In the genomic region with DNA sequence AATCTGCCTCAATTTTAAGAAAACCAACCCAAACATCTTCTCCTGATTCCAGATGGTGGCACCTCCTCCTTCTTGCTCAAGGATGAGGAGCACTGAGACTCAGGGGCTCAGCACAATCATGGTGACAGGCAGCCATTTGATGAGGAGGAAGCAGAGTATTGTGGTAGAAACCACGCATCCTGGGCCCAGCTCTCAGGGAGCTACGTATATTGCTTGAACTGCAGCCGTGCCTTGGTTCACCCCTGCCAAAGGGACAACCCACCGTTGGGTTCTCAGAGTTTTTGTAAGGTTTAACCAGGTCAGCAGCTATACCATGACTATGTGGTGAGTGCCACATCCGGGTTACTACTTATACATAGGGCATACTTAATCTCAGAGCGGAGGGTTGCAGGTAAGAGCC, we compare ENCODE assay signal across 23 mouse cellular contexts.
A peak's percentile ranks its signal among the peaks of the same experiment; 100 is the strongest.
DNase-seq lines count a peak whose midpoint lies in the region; ATAC-seq and TF ChIP-seq lines count a peak whose summit lies in the region.
"Had no signal": no experiment of that assay in that cellular context is flagged by ENCODE, and none has a peak within 500 bp of the region (broad histone marks: within the 10 kb centered on the region; RNA-seq: fewer than 3 reads in every experiment).

No protein-coding gene starts in this region.

- peaks cover 8% of the 10 kb centered on the region; the same call in 1 of the 2 replicates for H3K4me1 ChIP-seq in liver, postnatal 0 days (ENCODE audit: insufficient read depth)
- no peaks in the 10 kb centered on the region for H3K4me1 ChIP-seq in liver, embryonic 11.5 days (replicated peaks; ENCODE audit: control insufficient read depth, insufficient read depth, low read length)
- H3K4me1 ChIP-seq: limb, embryonic 12.5 days; lung, embryonic 15.5 days; midbrain, embryonic 15.5 days had no signal

- H3K4me2 ChIP-seq in liver, postnatal 0 days (ENCODE audit: low read depth, low read length) = no peak overlapping the region
- no peak overlapping the region for H3K4me2 ChIP-seq in liver, embryonic 11.5 days
- H3K4me2 ChIP-seq: heart, embryonic 11.5 days; hindbrain, embryonic 14.5 days; limb, embryonic 12.5 days; liver, embryonic 13.5 days; lung, embryonic 15.5 days; midbrain, embryonic 15.5 days; neural tube, embryonic 12.5 days had no signal

- no peak overlapping the region for H3K9ac ChIP-seq in liver, postnatal 0 days (replicated peaks)
- no peak overlapping the region for H3K9ac ChIP-seq in liver, embryonic 11.5 days (ENCODE audit: low read depth, low read length)
- H3K9ac ChIP-seq: hindbrain, embryonic 14.5 days; limb, embryonic 12.5 days; liver, embryonic 13.5 days; lung, embryonic 15.5 days; midbrain, embryonic 15.5 days; neural tube, embryonic 12.5 days had no signal

- no peak for TF ChIP-seq CTCF in liver, postnatal 0 days (IDR thresholded peaks at IDR 0.05; ENCODE audit: low read depth)

- WGBS in liver, postnatal 0 days (ENCODE audit: insufficient replicate concordance) = 66% methylated on average over 6 of the region's 6 CpGs
- WGBS in liver, embryonic 11.5 days = 84% methylated on average over 6 of the region's 6 CpGs

- no peaks in the 10 kb centered on the region for H3K9me3 ChIP-seq in liver, postnatal 0 days (ENCODE audit: low read length)
- no peaks in the 10 kb centered on the region for H3K9me3 ChIP-seq in liver, embryonic 11.5 days (ENCODE audit: control insufficient read depth, low read length)
- H3K9me3 ChIP-seq: limb, embryonic 12.5 days; liver, embryonic 13.5 days; lung, embryonic 15.5 days; midbrain, embryonic 15.5 days; neural tube, embryonic 12.5 days had no signal

- ATAC-seq in liver, postnatal 0 days = no peak
- no peak for ATAC-seq in liver, embryonic 11.5 days (replicated peaks; ENCODE audit: low FRiP score)
- peak; percentile 34 to 38; a peak in 2 of 4 replicates for ATAC-seq in hematopoietic stem cell, adult 5-6 weeks (replicated peaks in 1 of 2; ENCODE audit: insufficient read depth in 1 of 2, low FRiP score in 2 of 2, low TSS enrichment in 1 of 2, low read depth in 1 of 2, poor library complexity in 2 of 2, severe bottlenecking in 2 of 2)
- ATAC-seq: intestine, embryonic 16.5 days; midbrain, embryonic 15.5 days had no signal

- DNase-seq in liver, postnatal 0 days = no peak
- DNase-seq in liver, embryonic 11.5 days (ENCODE audit: low spot score) = no peak
- peak; percentile 49 to 68 for DNase-seq in natural killer cell, adult 2 months (ENCODE audit: low spot score in 2 of 2)
- no peak for DNase-seq in neural tube, embryonic 10.5 days (ENCODE audit: extremely low spot score, low spot score)
- DNase-seq in lung, postnatal 25 days (ENCODE audit: low spot score) = no peak
- DNase-seq in cerebellum, postnatal 10 days = no peak
- DNase-seq: adrenal gland, postnatal 10 days; cerebellum, adult 9-11 months; embryo, embryonic 11 days; gastrocnemius, adult 2 months; heart, postnatal 10 days; kidney, postnatal 36 days; layer of hippocampus, adult 9-11 months; liver, embryonic 13.5 days; right cerebral cortex, adult 18-20 months had no signal

- no peaks in the 10 kb centered on the region for H3K27me3 ChIP-seq in liver, postnatal 0 days (ENCODE audit: insufficient read depth, low read length)
- no peaks in the 10 kb centered on the region for H3K27me3 ChIP-seq in liver, embryonic 11.5 days (replicated peaks; ENCODE audit: control insufficient read depth, insufficient read depth, low read length)
- H3K27me3 ChIP-seq: liver, embryonic 13.5 days; lung, embryonic 15.5 days; midbrain, embryonic 15.5 days; neural tube, embryonic 12.5 days had no signal

- no peak for TF ChIP-seq EP300 in liver, postnatal 0 days (IDR thresholded peaks at IDR 0.05; ENCODE audit: low read depth)

- H3K36me3 ChIP-seq in liver, postnatal 0 days (replicated peaks; ENCODE audit: insufficient read depth, low read length) = 0 out of 2 replicates have a peak, but pooled peaks cover 1% of the 10 kb centered on the region
- no peaks in the 10 kb centered on the region for H3K36me3 ChIP-seq in liver, embryonic 11.5 days (ENCODE audit: control insufficient read depth, insufficient read depth, low read length)
- H3K36me3 ChIP-seq: limb, embryonic 12.5 days; liver, embryonic 13.5 days; lung, embryonic 15.5 days; midbrain, embryonic 15.5 days; neural tube, embryonic 12.5 days had no signal

- 0 out of 2 replicates have a peak overlapping the region, but pooled peaks have one; percentile 1 for H3K27ac ChIP-seq in liver, postnatal 0 days (ENCODE audit: low read depth)
- H3K27ac ChIP-seq in liver, embryonic 11.5 days (ENCODE audit: low read depth, low read length) = no peak overlapping the region
- H3K27ac ChIP-seq: gastrocnemius, adult 2 months; hindbrain, embryonic 14.5 days; limb, embryonic 12.5 days; liver, embryonic 13.5 days; lung, embryonic 15.5 days; midbrain, embryonic 15.5 days; neural tube, embryonic 12.5 days had no signal

- H3K4me3 ChIP-seq in liver, postnatal 0 days (ENCODE audit: low read depth, low read length) = no peak overlapping the region
- no peak overlapping the region for H3K4me3 ChIP-seq in liver, embryonic 11.5 days (ENCODE audit: low read depth, low read length)
- H3K4me3 ChIP-seq: gastrocnemius, adult 2 months; limb, embryonic 12.5 days; liver, embryonic 13.5 days; lung, embryonic 15.5 days; midbrain, embryonic 15.5 days; neural tube, embryonic 12.5 days had no signal

Comparison
In these comparisons a context has a peak if more than half of its experiments do, and no peak if none do; other contexts are left out.
1. ATAC-seq: peak in hematopoietic stem cell, adult 5-6 weeks (2 of 2); none in liver, postnatal 0 days (single experiment) and liver, embryonic 11.5 days (single experiment).
2. DNase-seq: peak in natural killer cell, adult 2 months (2 of 2); none in liver, postnatal 0 days (single experiment), liver, embryonic 11.5 days (single experiment), neural tube, embryonic 10.5 days (single experiment), lung, postnatal 25 days (single experiment) and cerebellum, postnatal 10 days (0 of 2).